Mouse (Mus musculus): Measurements from ENCODE around the gene 2700049A03Rik. TPM values are rescaled to one million over a fixed set of nuclear protein-coding genes. Genes with fewer than 3 reads are reported as not detected.

Gene 2700049A03Rik
- polyA plus RNA-seq, 1 experiment from 2014 or later, result 13.4 TPM

DNA sequence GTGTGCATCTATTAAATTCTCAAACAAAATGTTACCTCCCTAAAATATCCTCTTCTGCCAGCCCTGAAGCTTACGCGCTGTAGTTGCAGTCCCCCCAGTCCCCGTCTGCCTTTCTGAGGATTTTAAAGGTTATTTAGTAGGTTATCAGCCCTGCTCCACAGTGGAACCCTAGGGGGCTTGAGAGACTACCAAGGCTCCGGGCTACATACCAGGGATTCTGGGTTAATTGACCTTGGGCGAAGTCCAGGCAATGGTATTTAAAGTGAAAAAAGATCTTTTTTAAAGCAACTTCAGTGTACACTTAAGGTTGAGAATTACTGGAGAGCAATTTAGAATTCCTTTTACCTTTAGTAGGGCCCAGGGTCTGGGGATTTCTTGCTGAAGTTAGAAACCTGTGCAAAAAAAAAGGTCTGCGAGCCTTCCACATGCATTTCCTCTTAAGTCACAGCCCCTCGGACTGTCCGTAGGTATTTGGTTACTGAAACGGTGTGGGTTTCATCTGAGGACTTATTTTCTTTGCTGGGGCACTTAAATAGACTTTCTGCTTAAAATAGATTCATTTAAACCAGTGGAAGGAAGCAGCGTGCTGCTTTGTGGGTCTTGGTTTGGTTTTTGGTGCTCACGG lies 108.2 kb downstream of the 2700049A03Rik start:
- Histone ChIP-seq H3K27me3 (replicated peaks) (no peaks in the 10 kb centered on the region), H3K27ac (no peak overlapping the region), H3K9me3 (peaks cover 15% of the 10 kb centered on the region), H3K9ac (no peak overlapping the region), H3K4me1 (peaks cover 4% of the 10 kb centered on the region; the same call in 1 of the 2 replicates), H3K4me2 (no peak overlapping the region), H3K4me3 (no peak overlapping the region), H3K36me3 (replicated peaks) (peaks cover 21% of the 10 kb centered on the region)
- no peak for ATAC-seq (replicated peaks)
- 85% methylated on average over 11 of the region's 11 CpGs for WGBS

DNA sequence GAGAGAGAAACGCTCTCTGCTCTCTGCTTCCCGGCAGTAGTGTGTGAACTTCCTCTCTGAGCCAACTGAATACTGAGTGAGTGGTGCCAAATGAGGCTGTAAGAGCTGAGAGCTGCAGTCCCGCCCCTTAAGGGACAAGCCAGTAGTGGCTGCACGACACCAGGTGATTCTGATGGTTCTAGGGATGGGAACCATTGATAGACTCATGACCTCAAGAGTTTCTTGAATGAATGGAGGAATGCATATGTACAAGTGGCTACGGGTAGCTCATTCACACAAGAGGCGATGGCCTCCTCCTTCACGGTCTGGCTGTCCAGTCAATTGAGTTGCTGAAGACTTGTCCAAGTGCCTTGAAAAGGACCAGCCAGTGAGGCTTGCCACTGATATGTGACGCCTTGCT lies 110.5 kb downstream of the 2700049A03Rik start:
- ATAC-seq (replicated peaks), result no peak
- Histone ChIP-seq H3K4me1 (peaks cover 4% of the 10 kb centered on the region; the same call in 1 of the 2 replicates), H3K4me2 (no peak overlapping the region), H3K36me3 (replicated peaks) (peaks cover 19% of the 10 kb centered on the region), H3K9ac (no peak overlapping the region), H3K27ac (no peak overlapping the region), H3K9me3 (peaks cover 6% of the 10 kb centered on the region), H3K27me3 (replicated peaks) (no peaks in the 10 kb centered on the region), H3K4me3 (no peak overlapping the region)
- WGBS, result 82% methylated on average over 8 of the region's 8 CpGs

DNA sequence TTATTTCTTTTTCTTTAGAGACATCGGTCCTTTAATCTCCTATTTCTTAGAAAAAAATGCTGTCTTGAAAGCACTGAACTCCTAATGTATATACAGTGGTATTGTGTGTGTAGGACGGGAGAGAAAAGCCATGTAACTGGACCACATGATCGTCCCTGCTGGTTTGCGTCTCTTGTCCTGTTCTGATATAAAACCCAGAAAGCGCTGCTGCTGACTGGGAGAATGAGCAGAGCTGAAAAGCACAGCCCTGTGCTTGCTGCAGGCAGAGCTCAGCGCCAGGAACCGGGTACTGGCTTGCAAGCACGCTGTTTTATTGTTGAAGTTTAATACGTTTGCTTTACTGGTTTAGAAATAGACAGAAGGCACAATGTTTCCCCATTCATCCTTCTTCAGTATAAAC lies 112.7 kb downstream of the 2700049A03Rik start:
- H3K9me3 ChIP-seq, result no peaks in the 10 kb centered on the region
- peaks cover 4% of the 10 kb centered on the region; the same call in 1 of the 2 replicates for H3K4me1 ChIP-seq

DNA sequence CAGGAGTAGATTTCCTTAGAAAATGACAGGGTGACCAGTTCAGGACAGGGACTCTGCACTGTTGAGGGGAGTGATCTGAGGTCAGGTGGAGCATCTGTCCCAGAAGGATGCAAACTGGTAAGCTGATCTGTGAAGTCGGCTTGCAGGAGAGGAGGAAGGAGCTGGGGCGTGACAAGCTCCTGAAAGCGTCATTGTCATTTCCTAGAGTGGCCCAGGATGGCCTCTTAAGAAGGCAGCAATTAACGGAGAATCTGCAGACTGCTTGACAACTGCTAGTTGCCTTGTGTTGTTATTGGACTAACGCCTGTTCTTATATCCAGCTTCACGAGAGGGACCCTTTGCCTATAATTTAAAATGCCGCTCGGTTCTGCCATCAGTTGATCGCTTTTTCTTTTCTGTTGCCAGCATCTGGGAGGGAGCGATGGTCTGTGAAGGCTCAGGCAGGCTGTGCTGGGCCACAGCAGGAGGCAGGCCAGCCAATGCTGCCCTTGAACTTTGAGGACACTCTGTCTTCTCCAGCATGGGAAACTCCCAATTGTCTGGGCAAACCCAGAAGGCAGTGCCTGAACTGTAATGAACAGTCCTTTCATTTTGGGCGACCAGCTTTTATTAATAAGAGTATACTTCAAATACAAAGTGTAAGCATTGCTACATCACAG lies 116.0 kb downstream of the 2700049A03Rik start:
- WGBS, result 36% methylated on average over 11 of the region's 11 CpGs
- Histone ChIP-seq H3K4me3 (no peak overlapping the region), H3K27me3 (replicated peaks) (no peaks in the 10 kb centered on the region), H3K4me1 (peaks cover 4% of the 10 kb centered on the region; the same call in 1 of the 2 replicates), H3K4me2 (no peak overlapping the region), H3K27ac (no peak overlapping the region), H3K9me3 (no peaks in the 10 kb centered on the region), H3K9ac (no peak overlapping the region), H3K36me3 (replicated peaks) (no peaks in the 10 kb centered on the region)
- no peak for ATAC-seq (replicated peaks)

More for the DNA sequence above, 112.7 kb downstream of the 2700049A03Rik start:
- Histone ChIP-seq H3K4me3 (no peak overlapping the region), H3K27me3 (replicated peaks) (no peaks in the 10 kb centered on the region), H3K27ac (peak overlapping the region; percentile 38), H3K9ac (no peak overlapping the region), H3K4me2 (peak overlapping the region; percentile 23), H3K36me3 (replicated peaks) (peaks cover 2% of the 10 kb centered on the region)
- ATAC-seq (replicated peaks), result 0 out of 2 replicates have a peak, but pooled peaks have one; percentile 37
- 41% methylated on average over 9 of the region's 9 CpGs for WGBS

DNA sequence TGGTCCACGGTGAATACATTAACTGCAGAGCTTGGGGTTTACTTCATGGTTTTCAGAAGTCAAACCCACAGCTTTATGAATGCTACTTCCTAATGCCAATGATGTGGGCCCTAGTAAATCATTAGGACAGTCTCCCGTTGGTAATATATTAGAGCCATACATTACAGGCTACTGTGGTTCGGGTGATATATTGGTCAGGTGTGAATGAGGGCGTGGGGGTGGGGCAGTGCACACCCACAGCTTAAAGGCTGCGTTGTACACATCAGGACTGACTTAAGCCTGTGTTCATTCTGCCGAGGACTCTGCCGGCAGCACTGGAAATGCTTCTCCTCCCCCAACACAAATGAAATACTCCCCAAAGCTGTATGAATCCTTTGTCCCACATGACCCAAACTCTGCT lies 118.1 kb downstream of the 2700049A03Rik start:
- WGBS, result 78% methylated on average over 7 of the region's 7 CpGs
- 0 out of 2 replicates have a peak, but pooled peaks cover under 1% of the 10 kb centered on the region for H3K4me1 ChIP-seq
- no peaks in the 10 kb centered on the region for H3K27me3 ChIP-seq (replicated peaks)
- H3K27ac ChIP-seq, result no peak overlapping the region
- no peak overlapping the region for H3K9ac ChIP-seq
- no peak for ATAC-seq (replicated peaks)
- H3K9me3 ChIP-seq, result no peaks in the 10 kb centered on the region
- H3K36me3 ChIP-seq (replicated peaks), result no peaks in the 10 kb centered on the region
- no peak overlapping the region for H3K4me2 ChIP-seq
- no peak overlapping the region for H3K4me3 ChIP-seq

DNA sequence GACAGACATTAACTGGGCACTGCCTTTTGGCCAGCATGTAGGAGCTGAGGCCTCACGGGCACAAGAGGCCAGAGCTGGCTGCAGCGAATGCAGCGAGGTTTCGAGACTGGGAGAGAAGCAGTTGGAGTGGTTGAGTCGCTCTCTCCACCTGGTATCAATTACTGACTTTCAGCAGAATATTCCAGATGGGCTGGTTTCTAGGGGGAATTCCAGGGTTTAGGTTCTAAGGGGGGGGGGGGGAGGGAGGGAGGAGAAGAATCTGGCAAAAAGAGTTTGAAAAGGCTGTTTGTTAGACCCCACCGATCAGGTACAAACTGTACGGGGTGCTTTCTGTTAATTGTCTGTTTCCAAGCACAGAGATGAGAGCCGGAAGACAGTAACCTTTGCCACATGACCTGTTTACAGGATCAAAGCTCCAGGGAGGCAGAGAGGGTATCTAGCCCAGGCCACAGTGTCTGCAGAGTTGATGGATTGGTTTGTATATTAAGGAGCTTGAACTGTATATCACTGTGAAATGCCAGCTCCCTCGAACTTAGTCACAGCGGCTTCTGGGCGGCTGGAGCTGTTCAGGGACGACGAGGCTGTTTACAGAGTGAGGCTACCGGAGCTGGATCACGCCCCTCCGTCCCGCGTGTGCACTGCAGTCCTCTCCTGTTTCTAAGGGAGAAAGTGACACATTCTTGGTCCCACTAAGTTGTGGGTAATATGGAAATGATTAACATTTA lies 121.7 kb downstream of the 2700049A03Rik start:
- WGBS, result 79% methylated on average over 18 of the region's 18 CpGs
- Histone ChIP-seq H3K4me3 (no peak overlapping the region), H3K9me3 (no peaks in the 10 kb centered on the region), H3K36me3 (replicated peaks) (no peaks in the 10 kb centered on the region), H3K4me2 (no peak overlapping the region), H3K4me1 (no peaks in the 10 kb centered on the region), H3K9ac (no peak overlapping the region), H3K27me3 (replicated peaks) (no peaks in the 10 kb centered on the region), H3K27ac (no peak overlapping the region)
- no peak for ATAC-seq (replicated peaks)

DNA sequence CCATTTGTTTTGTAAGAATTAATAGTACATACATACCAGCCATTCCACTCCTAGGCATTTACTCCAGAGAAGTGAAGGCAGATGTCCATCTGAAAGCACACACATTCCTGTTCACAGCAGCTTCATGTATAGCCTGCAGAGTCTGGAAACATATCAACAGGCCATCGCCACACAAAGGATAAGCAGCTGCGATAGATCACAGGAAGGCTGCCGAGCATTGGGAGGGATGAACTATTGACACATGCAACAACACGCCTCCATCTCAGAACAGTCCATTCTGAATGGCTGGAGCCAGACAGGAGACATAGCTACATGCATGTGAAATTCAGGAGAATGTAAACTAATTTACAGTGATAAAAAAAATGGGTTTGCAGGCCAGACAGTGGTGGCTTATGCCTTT lies 127.6 kb downstream of the 2700049A03Rik start:
- Histone ChIP-seq H3K27me3 (replicated peaks) (no peaks in the 10 kb centered on the region), H3K9ac (no peak overlapping the region), H3K9me3 (no peaks in the 10 kb centered on the region), H3K4me1 (no peaks in the 10 kb centered on the region), H3K27ac (no peak overlapping the region), H3K4me3 (no peak overlapping the region), H3K4me2 (no peak overlapping the region), H3K36me3 (replicated peaks) (no peaks in the 10 kb centered on the region)
- WGBS, result 85% methylated on average over 4 of the region's 4 CpGs
- no peak for ATAC-seq (replicated peaks)

DNA sequence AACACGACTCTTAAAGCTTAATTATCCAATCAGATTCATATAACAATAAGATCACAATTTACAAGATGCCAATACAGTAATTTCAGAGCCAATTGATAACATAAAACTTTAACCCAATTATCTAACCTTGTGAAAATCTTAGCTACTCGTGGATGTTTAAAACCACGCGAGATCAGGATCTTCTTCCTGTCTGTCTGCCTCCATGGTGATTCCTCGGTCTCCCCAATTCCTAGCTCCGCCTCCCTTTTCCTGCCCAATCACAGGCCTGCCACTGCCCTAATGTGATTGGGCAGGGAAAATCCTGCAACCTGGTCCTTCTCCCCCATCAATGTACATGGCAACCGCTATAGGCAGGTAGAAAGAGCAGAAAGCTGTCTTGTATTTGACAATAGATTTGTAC lies 132.7 kb downstream of the 2700049A03Rik start:
- Histone ChIP-seq H3K27me3 (replicated peaks) (no peaks in the 10 kb centered on the region), H3K4me2 (no peak overlapping the region), H3K36me3 (replicated peaks) (no peaks in the 10 kb centered on the region), H3K27ac (no peak overlapping the region), H3K4me3 (no peak overlapping the region), H3K9ac (no peak overlapping the region), H3K4me1 (no peaks in the 10 kb centered on the region), H3K9me3 (no peaks in the 10 kb centered on the region)
- 91% methylated on average over 7 of the region's 7 CpGs for WGBS
- ATAC-seq (replicated peaks), result no peak

DNA sequence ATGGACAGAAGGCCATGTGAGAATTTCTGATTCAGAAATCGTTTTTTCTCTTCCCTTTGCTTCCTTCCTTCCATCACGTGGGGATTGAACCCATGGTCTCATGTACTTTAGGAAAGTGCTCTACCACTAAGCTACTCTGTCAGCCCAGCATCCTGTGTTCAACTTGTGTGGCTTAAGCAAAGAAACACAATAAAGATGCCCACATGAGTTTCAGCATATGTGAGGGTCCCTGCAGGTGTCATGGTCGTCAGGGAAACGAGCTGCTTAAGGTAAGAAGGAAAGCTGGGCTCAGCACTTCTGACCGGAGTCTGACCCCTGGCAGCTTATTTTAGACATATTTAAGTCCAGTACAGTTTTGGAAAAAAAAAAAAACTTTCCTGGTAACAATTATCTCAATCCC lies 134.5 kb downstream of the 2700049A03Rik start:
- Histone ChIP-seq H3K4me2 (no peak overlapping the region), H3K4me3 (no peak overlapping the region), H3K27ac (no peak overlapping the region), H3K36me3 (replicated peaks) (no peaks in the 10 kb centered on the region), H3K9ac (no peak overlapping the region), H3K9me3 (no peaks in the 10 kb centered on the region), H3K4me1 (no peaks in the 10 kb centered on the region), H3K27me3 (replicated peaks) (no peaks in the 10 kb centered on the region)
- ATAC-seq (replicated peaks), result no peak
- WGBS, result 72% methylated on average over 5 of the region's 5 CpGs

DNA sequence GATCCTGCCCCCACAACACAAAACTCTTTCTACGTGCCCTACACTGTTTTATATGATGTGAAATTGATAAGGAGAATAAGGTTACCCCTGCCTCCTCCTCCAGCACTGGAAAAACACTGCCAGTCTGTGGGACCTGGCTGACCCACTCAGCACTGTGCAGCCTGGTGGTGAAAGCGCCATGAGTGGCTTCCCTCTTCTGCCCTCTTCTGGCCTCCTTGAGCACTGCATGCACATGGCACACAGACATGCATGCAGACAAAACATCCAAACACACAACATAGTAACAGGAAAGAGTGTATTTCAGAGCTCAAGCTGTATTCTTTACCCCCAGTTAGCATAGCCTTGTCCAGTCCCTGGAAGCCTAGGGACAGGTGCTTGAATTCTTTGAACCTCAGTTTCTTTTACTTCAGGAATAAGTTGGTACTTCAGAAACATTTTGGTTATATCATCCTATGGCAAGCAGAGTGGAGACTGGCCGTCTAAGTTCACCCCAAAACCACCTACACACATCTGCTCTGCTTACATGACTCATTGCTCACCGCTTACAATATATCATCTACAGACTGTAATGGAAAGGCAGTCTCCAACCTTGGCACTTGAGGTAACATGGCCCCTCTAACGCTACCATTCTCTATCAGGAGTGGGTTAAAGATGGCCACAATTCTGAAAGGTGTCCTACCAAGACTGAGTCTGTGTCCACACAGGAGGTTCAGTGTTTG lies 138.0 kb downstream of the 2700049A03Rik start:
- H3K4me1 ChIP-seq, result peaks cover 4% of the 10 kb centered on the region; the same call in 1 of the 2 replicates
- no peak for ATAC-seq (replicated peaks)
- H3K9me3 ChIP-seq, result no peaks in the 10 kb centered on the region
- H3K4me2 ChIP-seq, result no peak overlapping the region
- H3K9ac ChIP-seq, result no peak overlapping the region
- 95% methylated on average over 5 of the region's 5 CpGs for WGBS
- no peaks in the 10 kb centered on the region for H3K27me3 ChIP-seq (replicated peaks)
- no peak overlapping the region for H3K4me3 ChIP-seq
- H3K36me3 ChIP-seq (replicated peaks), result no peaks in the 10 kb centered on the region
- H3K27ac ChIP-seq, result no peak overlapping the region

DNA sequence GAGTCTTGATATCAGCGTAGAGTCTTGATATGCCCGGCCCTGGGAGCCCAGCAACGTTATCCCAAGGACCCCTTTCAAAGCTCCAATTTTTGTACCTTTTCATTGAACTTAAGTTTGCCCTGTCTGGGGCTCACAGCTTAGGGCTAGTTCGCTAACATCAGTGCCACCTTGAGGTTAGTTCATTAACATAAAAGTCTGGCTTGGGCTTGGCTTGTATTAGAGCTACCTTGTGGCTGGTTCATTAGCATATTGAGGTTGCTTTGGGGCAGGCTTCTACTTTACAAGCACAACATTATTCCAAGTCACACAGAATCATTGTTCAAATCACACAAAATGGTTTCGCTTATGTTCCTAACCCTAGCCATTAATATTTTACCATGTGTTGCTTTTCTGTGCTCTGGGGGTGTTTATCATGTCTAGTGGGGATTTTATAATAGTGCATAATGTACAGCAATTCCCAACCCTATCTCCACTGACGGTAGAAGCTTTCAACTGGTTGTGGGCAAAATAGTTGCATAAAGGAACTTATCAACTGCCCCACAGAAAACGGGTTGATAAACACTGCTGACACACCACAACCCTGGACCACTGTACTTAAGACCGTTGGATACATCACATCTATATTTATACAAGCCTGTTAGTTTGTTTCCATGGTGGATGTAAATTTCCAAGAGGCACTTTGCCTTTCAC lies 139.4 kb downstream of the 2700049A03Rik start:
- Histone ChIP-seq H3K4me2 (no peak overlapping the region), H3K4me1 (peaks cover 4% of the 10 kb centered on the region; the same call in 1 of the 2 replicates), H3K27me3 (replicated peaks) (no peaks in the 10 kb centered on the region), H3K9me3 (no peaks in the 10 kb centered on the region), H3K36me3 (replicated peaks) (no peaks in the 10 kb centered on the region), H3K4me3 (no peak overlapping the region), H3K27ac (no peak overlapping the region), H3K9ac (no peak overlapping the region)
- no peak for ATAC-seq (replicated peaks)
- 86% methylated on average over 8 of the region's 8 CpGs for WGBS
